Comparison of ENCODE assay signal across 8 mouse cellular contexts in the genomic region with DNA sequence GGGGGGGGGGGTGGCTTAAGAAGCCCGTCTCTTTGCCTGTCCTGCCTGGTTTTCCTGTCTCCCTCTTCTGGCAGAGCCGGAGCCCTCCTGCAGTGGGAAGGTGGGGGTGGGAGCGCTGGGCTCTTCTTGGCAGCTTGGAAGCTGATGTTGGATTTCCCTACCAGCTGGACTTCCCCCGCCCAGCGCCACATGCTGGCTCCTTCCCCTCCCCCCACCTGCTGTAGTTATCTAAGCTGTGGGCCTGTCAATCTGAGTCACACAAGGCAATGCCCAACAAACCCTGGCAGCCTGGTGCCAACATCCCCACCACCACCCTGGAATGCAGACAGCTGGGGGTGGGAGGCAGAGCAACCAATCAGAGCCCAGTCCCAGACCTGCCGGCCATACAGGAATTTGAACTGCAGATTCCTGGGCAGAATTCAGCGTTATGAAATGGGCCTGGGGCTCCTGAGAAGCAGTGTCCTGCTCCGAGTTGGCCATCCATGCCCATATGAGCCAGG. TPM values are rescaled to one million over a fixed set of nuclear protein-coding genes. Genes with fewer than 3 reads are reported as not detected.
A peak's percentile ranks its signal among the peaks of the same experiment; 100 is the strongest.
DNase-seq lines count a peak whose midpoint lies in the region; ATAC-seq and TF ChIP-seq lines count a peak whose summit lies in the region.

No protein-coding gene starts in this region.

- no peak overlapping the region for H3K4me2 ChIP-seq in intestine, embryonic 15.5 days (replicated peaks)
- H3K4me2 ChIP-seq in intestine, postnatal 0 days (replicated peaks; ENCODE audit: low read depth) = no peak overlapping the region
- H3K4me2 ChIP-seq in forebrain, embryonic 15.5 days (replicated peaks) = peak overlapping the region; percentile 73
- H3K4me2 ChIP-seq in intestine, embryonic 16.5 days (ENCODE audit: low read depth, low read length) = no peak overlapping the region

- ATAC-seq in intestine, embryonic 15.5 days = peak; percentile 12; the same call in 1 of the 2 replicates
- no peak for ATAC-seq in intestine, postnatal 0 days
- ATAC-seq in forebrain, embryonic 15.5 days (replicated peaks) = peak; percentile 87
- ATAC-seq in intestine, embryonic 16.5 days = peak; percentile 36; the same call in 1 of the 2 replicates
- no peak for ATAC-seq in erythroblast, adult 5-6 weeks (replicated peaks; ENCODE audit: low FRiP score, poor library complexity, severe bottlenecking)

- H3K4me3 ChIP-seq in intestine, embryonic 15.5 days (replicated peaks) = no peak overlapping the region
- H3K4me3 ChIP-seq in intestine, postnatal 0 days (ENCODE audit: low read depth, low read length) = no peak overlapping the region
- peak overlapping the region; percentile 50 for H3K4me3 ChIP-seq in forebrain, embryonic 15.5 days
- H3K4me3 ChIP-seq in intestine, embryonic 16.5 days (ENCODE audit: low read length) = no peak overlapping the region

- WGBS in intestine, embryonic 15.5 days = 2% methylated on average over 8 of the region's 8 CpGs
- WGBS in intestine, postnatal 0 days = 3% methylated on average over 8 of the region's 8 CpGs
- 1% methylated on average over 8 of the region's 8 CpGs for WGBS in forebrain, embryonic 15.5 days
- WGBS in intestine, embryonic 16.5 days = 2% methylated on average over 8 of the region's 8 CpGs

- H3K4me1 ChIP-seq in intestine, embryonic 15.5 days (replicated peaks) = peaks cover 11% of the 10 kb centered on the region
- H3K4me1 ChIP-seq in intestine, postnatal 0 days (replicated peaks; ENCODE audit: control insufficient read depth, insufficient read depth, low read length) = no peaks in the 10 kb centered on the region
- H3K4me1 ChIP-seq in forebrain, embryonic 15.5 days = peaks cover 36% of the 10 kb centered on the region
- peaks cover 18% of the 10 kb centered on the region for H3K4me1 ChIP-seq in intestine, embryonic 16.5 days (ENCODE audit: control insufficient read depth, insufficient read depth, low read length)

- no peak overlapping the region for H3K27ac ChIP-seq in intestine, embryonic 15.5 days
- no peak overlapping the region for H3K27ac ChIP-seq in intestine, postnatal 0 days (ENCODE audit: low read depth, low read length)
- peak overlapping the region; percentile 46 for H3K27ac ChIP-seq in forebrain, embryonic 15.5 days (replicated peaks)
- H3K27ac ChIP-seq in intestine, embryonic 16.5 days (ENCODE audit: low read length) = no peak overlapping the region

- intact Hi-C loops in left cerebral cortex, postnatal 14 days (cut with DNase I) = loop anchor here (5.0 kb wide), 1 partner anchor 102 kb away; no protein-coding TSS in a partner anchor

- peaks cover 51% of the 10 kb centered on the region for H3K27me3 ChIP-seq in intestine, embryonic 15.5 days (replicated peaks)
- H3K27me3 ChIP-seq in intestine, postnatal 0 days (replicated peaks; ENCODE audit: control insufficient read depth, insufficient read depth, low read length) = peaks cover 41% of the 10 kb centered on the region
- peaks cover 14% of the 10 kb centered on the region; the same call in 1 of the 2 replicates for H3K27me3 ChIP-seq in forebrain, embryonic 15.5 days
- peaks cover 39% of the 10 kb centered on the region for H3K27me3 ChIP-seq in intestine, embryonic 16.5 days (replicated peaks; ENCODE audit: control insufficient read depth, insufficient read depth, low read length)

- no peak overlapping the region for H3K9ac ChIP-seq in intestine, embryonic 15.5 days
- H3K9ac ChIP-seq in intestine, postnatal 0 days (ENCODE audit: low read depth, low read length) = no peak overlapping the region
- H3K9ac ChIP-seq in forebrain, embryonic 15.5 days (replicated peaks) = peak overlapping the region; percentile 49; the same call in 1 of the 2 replicates
- H3K9ac ChIP-seq in intestine, embryonic 16.5 days (ENCODE audit: low read depth, low read length) = no peak overlapping the region

- TF ChIP-seq CTCF in intestine, postnatal 0 days (IDR thresholded peaks at IDR 0.05; ENCODE audit: low read depth) = no peak

- H3K36me3 ChIP-seq in intestine, embryonic 15.5 days = no peaks in the 10 kb centered on the region
- no peaks in the 10 kb centered on the region for H3K36me3 ChIP-seq in intestine, postnatal 0 days (ENCODE audit: control insufficient read depth, insufficient read depth)
- no peaks in the 10 kb centered on the region for H3K36me3 ChIP-seq in forebrain, embryonic 15.5 days
- H3K36me3 ChIP-seq in intestine, embryonic 16.5 days (ENCODE audit: control insufficient read depth, insufficient read depth, low read length) = no peaks in the 10 kb centered on the region

- no peaks in the 10 kb centered on the region for H3K9me3 ChIP-seq in intestine, embryonic 15.5 days
- H3K9me3 ChIP-seq in intestine, postnatal 0 days (ENCODE audit: control insufficient read depth) = no peaks in the 10 kb centered on the region
- H3K9me3 ChIP-seq in forebrain, embryonic 15.5 days = no peaks in the 10 kb centered on the region
- H3K9me3 ChIP-seq in intestine, embryonic 16.5 days (ENCODE audit: control insufficient read depth, low read length) = no peaks in the 10 kb centered on the region

- DNase-seq in left cerebral cortex, postnatal 14 days (ENCODE audit: low spot score in 2 of 2) = peak; percentile 89 to 98
- DNase-seq in neural tube, embryonic 10.5 days (ENCODE audit: extremely low spot score, low spot score) = peak; percentile 29
- no peak for DNase-seq in thymus, postnatal 36 days

RNA-seq across cellular contexts. Expression of gene Lrtm2, which starts 1.3 kb away (rescaled TPM):
- 0.29 and 0.49 TPM in 2 replicates for polyA plus RNA-seq in intestine, embryonic 15.5 days (2015; fragmentation: Nextera tagmentation; extraction: Ambion mirVana)
- polyA plus RNA-seq in intestine, postnatal 0 days (2015; fragmentation: Nextera tagmentation; extraction: Ambion mirVana) = 0.04 TPM in 2 replicates
- 3.5 and 3.7 TPM in 2 replicates for polyA plus RNA-seq in forebrain, embryonic 15.5 days (2015; fragmentation: Nextera tagmentation; extraction: Ambion mirVana)
- 0.32 and 0.38 TPM in 2 replicates for polyA plus RNA-seq in intestine, embryonic 16.5 days (2015; fragmentation: Nextera tagmentation; extraction: Ambion mirVana)
- 10 to 100 TPM; 43.5 to 48.3 TPM for total RNA-seq in left cerebral cortex, postnatal 14 days (2021)
- total RNA-seq in erythroblast, adult 5-6 weeks (2015; ENCODE audit: low replicate concordance) = not detected in 2 replicates
- total RNA-seq in erythroblast, adult 5-6 weeks (2017; ENCODE audit: low replicate concordance) = not detected in 2 replicates

Comparison
In these comparisons a context has a peak if more than half of its experiments do, and no peak if none do; other contexts are left out.
1. ATAC-seq: peak in intestine, embryonic 15.5 days (single experiment), forebrain, embryonic 15.5 days (single experiment) and intestine, embryonic 16.5 days (single experiment); none in intestine, postnatal 0 days (single experiment) and erythroblast, adult 5-6 weeks (single experiment).
2. DNase-seq: peak in left cerebral cortex, postnatal 14 days (2 of 2) and neural tube, embryonic 10.5 days (single experiment); none in thymus, postnatal 36 days (0 of 2).